Mouse (Mus musculus): ENCODE measurements around the gene Hist4h4. TPM values are rescaled to one million over a fixed set of nuclear protein-coding genes. Genes with fewer than 3 reads are reported as not detected.

Hist4h4 gene
- polyA plus RNA-seq, 1 experiment from 2014 or later: 1.4 TPM

- H3K9ac ChIP-seq (replicated peaks): peak overlapping the region; percentile 91
Observed at GRCm38 (mm10) chr6:136809673-136810072, 5.5 kb upstream of the Hist4h4 start.

GRCm38 (mm10) chr6:136809077-136809476 is 4.9 kb upstream of the Hist4h4 start:
- peak overlapping the region; percentile 91 for H3K9ac ChIP-seq (replicated peaks)
- WGBS (ENCODE audit: insufficient replicate concordance): 3% methylated on average over 14 of the region's 14 CpGs
- H3K36me3 ChIP-seq (replicated peaks; ENCODE audit: insufficient read depth, low read length): peaks cover 20% of the 10 kb centered on the region
- H3K4me1 ChIP-seq (ENCODE audit: insufficient read depth): peaks cover 25% of the 10 kb centered on the region
- TF ChIP-seq CTCF (IDR thresholded peaks at IDR 0.05; ENCODE audit: low read depth) (no peak), EP300 (IDR thresholded peaks at IDR 0.05; ENCODE audit: low read depth) (peak; percentile 14; the same call in 1 of the 2 replicates)
- peak overlapping the region; percentile 91 for H3K4me3 ChIP-seq (ENCODE audit: low read depth, low read length)
- H3K27ac ChIP-seq (ENCODE audit: low read depth): peak overlapping the region; percentile 88
- H3K27me3 ChIP-seq (ENCODE audit: insufficient read depth, low read length): no peaks in the 10 kb centered on the region
- H3K9me3 ChIP-seq (ENCODE audit: low read length): no peaks in the 10 kb centered on the region
- ATAC-seq (no peak; the same call in 1 of the 2 replicates), DNase-seq (peak; percentile 74)
- H3K4me2 ChIP-seq (ENCODE audit: low read depth, low read length): peak overlapping the region; percentile 96

More at GRCm38 (mm10) chr6:136809673-136810072, 5.5 kb upstream of the Hist4h4 start:
- peak overlapping the region; percentile 88 for H3K27ac ChIP-seq (ENCODE audit: low read depth)
- no peaks in the 10 kb centered on the region for H3K27me3 ChIP-seq (ENCODE audit: insufficient read depth, low read length)
- peaks cover 26% of the 10 kb centered on the region for H3K36me3 ChIP-seq (replicated peaks; ENCODE audit: insufficient read depth, low read length)
- no peak for DNase-seq
- ATAC-seq: no peak
- H3K9me3 ChIP-seq (ENCODE audit: low read length): no peaks in the 10 kb centered on the region
- peaks cover 24% of the 10 kb centered on the region for H3K4me1 ChIP-seq (ENCODE audit: insufficient read depth)
- TF ChIP-seq EP300 (IDR thresholded peaks at IDR 0.05; ENCODE audit: low read depth) (no peak), CTCF (IDR thresholded peaks at IDR 0.05; ENCODE audit: low read depth) (no peak)
- 45% methylated on average over 13 of the region's 13 CpGs for WGBS (ENCODE audit: insufficient replicate concordance)
- peak overlapping the region; percentile 96 for H3K4me2 ChIP-seq (ENCODE audit: low read depth, low read length)
- H3K4me3 ChIP-seq (ENCODE audit: low read depth, low read length): peak overlapping the region; percentile 91

GRCm38 (mm10) chr6:136808631-136809046 is 4.4 kb upstream of the Hist4h4 start:
- peak; percentile 31 for ATAC-seq
- Histone ChIP-seq H3K27ac (ENCODE audit: low read depth) (peak overlapping the region; percentile 88), H3K27me3 (ENCODE audit: insufficient read depth, low read length) (no peaks in the 10 kb centered on the region), H3K4me3 (ENCODE audit: low read depth, low read length) (peak overlapping the region; percentile 91), H3K4me2 (ENCODE audit: low read depth, low read length) (peak overlapping the region; percentile 96), H3K36me3 (replicated peaks; ENCODE audit: insufficient read depth, low read length) (peaks cover 16% of the 10 kb centered on the region), H3K9me3 (ENCODE audit: low read length) (no peaks in the 10 kb centered on the region), H3K9ac (replicated peaks) (peak overlapping the region; percentile 91), H3K4me1 (ENCODE audit: insufficient read depth) (peaks cover 25% of the 10 kb centered on the region)
- TF ChIP-seq EP300 (IDR thresholded peaks at IDR 0.05; ENCODE audit: low read depth): no peak
- no peak for TF ChIP-seq CTCF (IDR thresholded peaks at IDR 0.05; ENCODE audit: low read depth)
- under 1% methylated on average over 26 of the region's 28 CpGs for WGBS (ENCODE audit: insufficient replicate concordance)
- peak; percentile 69 for DNase-seq

- Histone ChIP-seq H3K4me2 (ENCODE audit: low read depth, low read length) (peak within 1 kb of the TSS; percentile 96), H3K9me3 (ENCODE audit: low read length) (no peaks in the 10 kb centered on the region), H3K27ac (ENCODE audit: low read depth) (peak within 1 kb of the TSS; percentile 88), H3K9ac (replicated peaks) (peak within 1 kb of the TSS; percentile 91), H3K4me3 (ENCODE audit: low read depth, low read length) (peak within 1 kb of the TSS; percentile 91), H3K36me3 (replicated peaks; ENCODE audit: insufficient read depth, low read length) (peaks cover 11% of the 10 kb centered on the region), H3K4me1 (ENCODE audit: insufficient read depth) (peaks cover 29% of the 10 kb centered on the region), H3K27me3 (ENCODE audit: insufficient read depth, low read length) (no peaks in the 10 kb centered on the region)
- ATAC-seq (peak; percentile 83), DNase-seq (peak; percentile 99)
- TF ChIP-seq EP300 (IDR thresholded peaks at IDR 0.05; ENCODE audit: low read depth) (peak; percentile 77), CTCF (IDR thresholded peaks at IDR 0.05; ENCODE audit: low read depth) (no peak)
- WGBS (ENCODE audit: insufficient replicate concordance): under 1% methylated on average over 34 of the region's 34 CpGs
Observed at GRCm38 (mm10) chr6:136808014-136808417, 3.8 kb upstream of the Hist4h4 start, which contains the start of gene H2afj. Gene H2afj, plus strand, starts transcription at chr6:136808244.

GRCm38 (mm10) chr6:136807395-136808013 is 3.3 kb upstream of the Hist4h4 start:
- H3K4me2 ChIP-seq (ENCODE audit: low read depth, low read length): peak overlapping the region; percentile 70
- peak overlapping the region; percentile 28 for H3K9ac ChIP-seq (replicated peaks)
- TF ChIP-seq EP300 (IDR thresholded peaks at IDR 0.05; ENCODE audit: low read depth) (no peak), CTCF (IDR thresholded peaks at IDR 0.05; ENCODE audit: low read depth) (no peak)
- no peaks in the 10 kb centered on the region for H3K9me3 ChIP-seq (ENCODE audit: low read length)
- DNase-seq: peak; percentile 25
- peaks cover 32% of the 10 kb centered on the region for H3K4me1 ChIP-seq (ENCODE audit: insufficient read depth)
- H3K27ac ChIP-seq (ENCODE audit: low read depth): peak overlapping the region; percentile 78
- H3K36me3 ChIP-seq (replicated peaks; ENCODE audit: insufficient read depth, low read length): peaks cover 8% of the 10 kb centered on the region; the same call in 1 of the 2 replicates
- ATAC-seq: no peak
- WGBS (ENCODE audit: insufficient replicate concordance): 49% methylated on average over 18 of the region's 18 CpGs
- peak overlapping the region; percentile 91 for H3K4me3 ChIP-seq (ENCODE audit: low read depth, low read length)
- H3K27me3 ChIP-seq (ENCODE audit: insufficient read depth, low read length): no peaks in the 10 kb centered on the region

GRCm38 (mm10) chr6:136806819-136807218 is 2.6 kb upstream of the Hist4h4 start:
- no peak for DNase-seq
- Histone ChIP-seq H3K4me1 (ENCODE audit: insufficient read depth) (peaks cover 32% of the 10 kb centered on the region), H3K9ac (replicated peaks) (0 out of 2 replicates have a peak overlapping the region, but pooled peaks have one; percentile 28), H3K27ac (ENCODE audit: low read depth) (0 out of 2 replicates have a peak overlapping the region, but pooled peaks have one; percentile 78), H3K4me2 (ENCODE audit: low read depth, low read length) (peak overlapping the region; percentile 70), H3K27me3 (ENCODE audit: insufficient read depth, low read length) (no peaks in the 10 kb centered on the region), H3K36me3 (replicated peaks; ENCODE audit: insufficient read depth, low read length) (peaks cover 5% of the 10 kb centered on the region; the same call in 1 of the 2 replicates), H3K4me3 (ENCODE audit: low read depth, low read length) (peak overlapping the region; percentile 91; the same call in 1 of the 2 replicates), H3K9me3 (ENCODE audit: low read length) (no peaks in the 10 kb centered on the region)
- TF ChIP-seq CTCF (IDR thresholded peaks at IDR 0.05; ENCODE audit: low read depth): no peak
- no peak for TF ChIP-seq EP300 (IDR thresholded peaks at IDR 0.05; ENCODE audit: low read depth)
- WGBS (ENCODE audit: insufficient replicate concordance): 80% methylated on average over 5 of the region's 5 CpGs
- no peak for ATAC-seq

Measured in liver, postnatal 0 days (tissue).